Mouse (Mus musculus) G1E (cell line): Measurements from ENCODE around the gene Cd47. TPM values are rescaled to one million over a fixed set of nuclear protein-coding genes. Genes with fewer than 3 reads are reported as not detected.

ENCODE experiments used
- ATAC-seq: 2 replicates; pipeline ENCODE4 v1.8.0; 2016; ENCODE audit warnings: mild to moderate bottlenecking; ENCODE audit not compliant: insufficient number of reproducible peaks, poor library complexity, low FRiP score, severe bottlenecking; ENCODE audit errors: extremely low read depth
- DNase-seq: peaks from one replicate; pipeline ENCODE4 v3.0.0; 2012; ENCODE audit warnings: low spot score
- H3K27me3 ChIP-seq: 2 replicates; pipeline ENCODE4 v1.6.1; 2012; ENCODE audit warnings: mild to moderate bottlenecking, low read length, inconsistent platforms; ENCODE audit not compliant: insufficient read depth
- H3K36me3 ChIP-seq: replicated peaks from 2 replicates; pipeline ENCODE3; 2012; ENCODE audit warnings: mild to moderate bottlenecking, inconsistent platforms
- H3K4me1 ChIP-seq: 2 replicates; pipeline ENCODE4 v1.6.1; 2012; ENCODE audit warnings: low read depth, low read length, inconsistent platforms, mixed read lengths; ENCODE audit not compliant: insufficient read depth
- H3K4me3 ChIP-seq: 2 replicates; pipeline ENCODE4 v1.5.1; 2012; ENCODE audit warnings: low read depth, mild to moderate bottlenecking, inconsistent platforms, low read length, moderate library complexity, mixed read lengths
- H3K9me3 ChIP-seq: replicated peaks from 2 replicates; pipeline ENCODE4 v1.6.1; 2012; ENCODE audit warnings: inconsistent platforms
- CTCF ChIP-seq: IDR thresholded peaks from 2 replicates; pipeline ENCODE4 v1.5.1; 2012; ENCODE audit warnings: low read depth, low read length, inconsistent platforms, mixed read lengths
- GATA1 ChIP-seq: IDR thresholded peaks from 2 replicates; pipeline ENCODE4 v1.6.1; 2012; ENCODE audit warnings: borderline replicate concordance, low read length, inconsistent platforms, mixed read lengths
- GATA2 ChIP-seq: IDR thresholded peaks from 2 replicates; pipeline ENCODE4 v1.6.1; 2012; ENCODE audit warnings: low read depth, low read length, inconsistent platforms, borderline replicate concordance
- POLR2AphosphoS5 ChIP-seq: IDR thresholded peaks from 2 replicates; pipeline ENCODE4 v1.6.1; 2012; ENCODE audit warnings: low read depth, low read length, inconsistent platforms; ENCODE audit not compliant: insufficient replicate concordance
- TAL1 ChIP-seq: conservative IDR thresholded peaks from 2 replicates; pipeline ENCODE4 v1.6.1; 2012; ENCODE audit warnings: low read depth, low read length, inconsistent platforms, mixed read lengths
- polyA plus RNA-seq: library from polyadenylated mRNA; stranded (reverse); fragments of >175 nt; gene quantifications from 2 replicates; pipeline ENCODE4 v1.2.3, GENCODE M21; 2012
- total RNA-seq, 2 experiments: library from RNA; stranded (forward) in 1 of 2; stranded (reverse) in 1 of 2; fragments of 200-1000 nt in 1 of 2; fragments of >200 nt in 1 of 2; fragmentation: Nextera tagmentation in 1 of 2; gene quantifications; 2 replicates each; pipeline ENCODE4 v1.2.3; 2014 to 2017

Cd47 gene
- total and polyA plus RNA-seq, 3 experiments = 88.8 to 451 (median 155) TPM

GRCm38 (mm10) chr16:49768491-49769031, 31.8 kb upstream of the Cd47 start:
- Histone ChIP-seq H3K4me3 (0 out of 2 replicates have a peak overlapping the region, but pooled peaks have one; percentile 20), H3K9me3 (no peaks in the 10 kb centered on the region), H3K4me1 (peaks cover 69% of the 10 kb centered on the region), H3K36me3 (peaks cover 24% of the 10 kb centered on the region), H3K27me3 (no peaks in the 10 kb centered on the region)
- TF ChIP-seq POLR2AphosphoS5 (no peak), CTCF (no peak), GATA1 (no peak), TAL1 (no peak), GATA2 (no peak)
- DNase-seq (no peak), ATAC-seq (no peak)

GRCm38 (mm10) chr16:49769831-49770261, 30.5 kb upstream of the Cd47 start:
- Histone ChIP-seq H3K9me3 (no peaks in the 10 kb centered on the region), H3K4me3 (no peak overlapping the region; the same call in 1 of the 2 replicates), H3K27me3 (no peaks in the 10 kb centered on the region), H3K36me3 (peaks cover 11% of the 10 kb centered on the region), H3K4me1 (peaks cover 82% of the 10 kb centered on the region)
- TF ChIP-seq POLR2AphosphoS5 = no peak
- TF ChIP-seq TAL1 = peak; percentile 18; the same call in 1 of the 2 replicates
- no peak for TF ChIP-seq GATA1
- no peak for TF ChIP-seq CTCF
- TF ChIP-seq GATA2 = no peak
- no peak for DNase-seq
- ATAC-seq = peak; percentile 57

GRCm38 (mm10) chr16:49770320-49771189, 29.8 kb upstream of the Cd47 start:
- H3K27me3 ChIP-seq = no peaks in the 10 kb centered on the region

GRCm38 (mm10) chr16:49771609-49772396, 28.5 kb upstream of the Cd47 start:
- H3K4me1 ChIP-seq = peaks cover 84% of the 10 kb centered on the region
- no peak for DNase-seq

More at GRCm38 (mm10) chr16:49770320-49771189, 29.8 kb upstream of the Cd47 start:
- no peak overlapping the region for H3K4me3 ChIP-seq
- H3K36me3 ChIP-seq = peaks cover 6% of the 10 kb centered on the region
- no peaks in the 10 kb centered on the region for H3K9me3 ChIP-seq
- no peak for TF ChIP-seq CTCF
- no peak for TF ChIP-seq TAL1
- TF ChIP-seq GATA2 = no peak
- TF ChIP-seq POLR2AphosphoS5 = no peak
- TF ChIP-seq GATA1 = no peak
- ATAC-seq = no peak
- H3K4me1 ChIP-seq = peaks cover 84% of the 10 kb centered on the region
- no peak for DNase-seq

GRCm38 (mm10) chr16:49772576-49772975, 27.8 kb upstream of the Cd47 start:
- ATAC-seq (no peak), DNase-seq (no peak)
- peaks cover 85% of the 10 kb centered on the region for H3K4me1 ChIP-seq
- no peak overlapping the region for H3K4me3 ChIP-seq
- no peaks in the 10 kb centered on the region for H3K27me3 ChIP-seq
- no peak for TF ChIP-seq GATA1
- no peak for TF ChIP-seq POLR2AphosphoS5
- TF ChIP-seq TAL1 = no peak
- no peak for TF ChIP-seq GATA2
- no peak for TF ChIP-seq CTCF
- no peaks in the 10 kb centered on the region for H3K9me3 ChIP-seq
- H3K36me3 ChIP-seq = peaks cover 2% of the 10 kb centered on the region

More at GRCm38 (mm10) chr16:49771609-49772396, 28.5 kb upstream of the Cd47 start:
- H3K36me3 ChIP-seq = peaks cover 2% of the 10 kb centered on the region
- H3K4me3 ChIP-seq = no peak overlapping the region
- no peaks in the 10 kb centered on the region for H3K9me3 ChIP-seq
- peak; percentile 59 for ATAC-seq
- TF ChIP-seq TAL1 = peak; percentile 72
- TF ChIP-seq GATA1 = no peak
- H3K27me3 ChIP-seq = no peaks in the 10 kb centered on the region

- peaks cover 89% of the 10 kb centered on the region for H3K4me1 ChIP-seq
- no peak overlapping the region for H3K4me3 ChIP-seq
- no peak for ATAC-seq
- TF ChIP-seq TAL1 = no peak
- TF ChIP-seq CTCF = no peak
- no peak for TF ChIP-seq GATA1
- TF ChIP-seq GATA2 = no peak
- no peaks in the 10 kb centered on the region for H3K9me3 ChIP-seq
- peaks cover 2% of the 10 kb centered on the region for H3K36me3 ChIP-seq
- H3K27me3 ChIP-seq = no peaks in the 10 kb centered on the region
- DNase-seq = no peak
Observed at GRCm38 (mm10) chr16:49773068-49773467, 27.3 kb upstream of the Cd47 start.
